Mouse (Mus musculus): Measurements from ENCODE around the gene Padi3.

- TF ChIP-seq POLR2A (IDR thresholded peaks at IDR 0.05; ENCODE audit: extremely low read depth, insufficient read depth, low read length) (no peak), CTCF (IDR thresholded peaks at IDR 0.05; ENCODE audit: low read depth, low read length) (peak; percentile 28; the same call in 1 of the 2 replicates)
Measured at GRCm38 (mm10) chr4:140793795-140794194, 16.7 kb downstream of the Padi3 start.
